Mouse (Mus musculus): ENCODE measurements at regions not wholly inside any gene's neighbourhood (a gene's known extent, or its start where the extent isn't known, plus 50 kb on each side); places are given as distances from the start of the nearest gene placed in this dataset.
"Not testable (repeated sequence)": the region's sequence is repeated elsewhere in the genome, so short reads cannot be mapped to it uniquely, and the experiment has no call there.

GRCm38 (mm10) chr1:41909799-41910198 is 785.8 kb upstream of the Pou3f3 start:
- H3K9me3 ChIP-seq: no peaks in the 10 kb centered on the region
- no peaks in the 10 kb centered on the region for H3K36me3 ChIP-seq (replicated peaks)
- WGBS: 74% methylated on average over 5 of the region's 5 CpGs
- no peak overlapping the region for H3K4me2 ChIP-seq
- H3K4me1 ChIP-seq: no peaks in the 10 kb centered on the region
- no peak for ATAC-seq (ENCODE audit: low FRiP score)
- no peak overlapping the region for H3K9ac ChIP-seq
- no peak overlapping the region for H3K27ac ChIP-seq
- H3K4me3 ChIP-seq (replicated peaks): no peak overlapping the region
- H3K27me3 ChIP-seq: no peaks in the 10 kb centered on the region

DNA sequence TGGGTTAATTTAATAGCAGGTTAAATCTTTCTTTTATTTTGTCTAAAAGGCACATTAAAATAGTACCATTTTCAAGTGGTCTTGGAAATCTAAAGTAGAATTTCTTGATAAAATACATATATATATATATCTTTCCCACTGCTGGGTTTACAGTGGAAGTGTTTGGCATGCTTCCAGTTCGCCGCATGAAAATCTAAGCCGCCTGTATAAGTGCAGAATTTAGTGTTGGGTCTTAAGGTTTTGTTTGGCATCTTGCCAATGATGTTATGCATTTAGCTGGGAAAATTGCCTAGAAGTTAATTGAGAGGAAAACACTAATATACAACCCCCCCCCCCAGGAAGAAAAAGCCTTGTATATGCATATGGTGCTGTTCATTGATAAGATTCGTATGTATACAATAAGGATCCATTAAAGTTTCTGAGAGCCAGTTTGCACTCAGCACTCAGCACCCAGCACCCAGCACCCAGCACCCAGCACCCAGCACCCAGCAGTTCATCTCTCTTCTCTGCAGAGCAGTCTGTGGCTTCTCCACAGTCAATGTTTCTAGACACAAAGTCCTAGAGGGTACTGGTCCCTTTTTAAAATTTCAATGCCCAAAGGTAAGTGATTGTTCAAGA is 778.7 kb upstream of the Pou3f3 start:
- Histone ChIP-seq H3K4me3 (replicated peaks) (no peak overlapping the region), H3K9ac (no peak overlapping the region), H3K4me2 (no peak overlapping the region), H3K9me3 (no peaks in the 10 kb centered on the region), H3K36me3 (replicated peaks) (no peaks in the 10 kb centered on the region), H3K27ac (peak overlapping the region; percentile 74; the same call in 1 of the 2 replicates), H3K4me1 (peaks cover 23% of the 10 kb centered on the region), H3K27me3 (no peaks in the 10 kb centered on the region)
- ATAC-seq (ENCODE audit: low FRiP score): 0 out of 2 replicates have a peak, but pooled peaks have one; percentile 18
- 58% methylated on average over 4 of the region's 4 CpGs for WGBS

- peak overlapping the region; percentile 79 for H3K27ac ChIP-seq
- not testable (repeated sequence) for H3K4me3 ChIP-seq (replicated peaks); H3K9me3 ChIP-seq; H3K27me3 ChIP-seq; H3K4me2 ChIP-seq; H3K9ac ChIP-seq; H3K36me3 ChIP-seq (replicated peaks)
- 36% methylated on average over 5 of the region's 5 CpGs for WGBS
- peak; percentile 68; the same call in 1 of the 2 replicates for ATAC-seq (ENCODE audit: low FRiP score)
- peaks cover 23% of the 10 kb centered on the region for H3K4me1 ChIP-seq
These were observed 777.8 kb upstream of the Pou3f3 start for GRCm38 (mm10) chr1:41917807-41918206.

DNA sequence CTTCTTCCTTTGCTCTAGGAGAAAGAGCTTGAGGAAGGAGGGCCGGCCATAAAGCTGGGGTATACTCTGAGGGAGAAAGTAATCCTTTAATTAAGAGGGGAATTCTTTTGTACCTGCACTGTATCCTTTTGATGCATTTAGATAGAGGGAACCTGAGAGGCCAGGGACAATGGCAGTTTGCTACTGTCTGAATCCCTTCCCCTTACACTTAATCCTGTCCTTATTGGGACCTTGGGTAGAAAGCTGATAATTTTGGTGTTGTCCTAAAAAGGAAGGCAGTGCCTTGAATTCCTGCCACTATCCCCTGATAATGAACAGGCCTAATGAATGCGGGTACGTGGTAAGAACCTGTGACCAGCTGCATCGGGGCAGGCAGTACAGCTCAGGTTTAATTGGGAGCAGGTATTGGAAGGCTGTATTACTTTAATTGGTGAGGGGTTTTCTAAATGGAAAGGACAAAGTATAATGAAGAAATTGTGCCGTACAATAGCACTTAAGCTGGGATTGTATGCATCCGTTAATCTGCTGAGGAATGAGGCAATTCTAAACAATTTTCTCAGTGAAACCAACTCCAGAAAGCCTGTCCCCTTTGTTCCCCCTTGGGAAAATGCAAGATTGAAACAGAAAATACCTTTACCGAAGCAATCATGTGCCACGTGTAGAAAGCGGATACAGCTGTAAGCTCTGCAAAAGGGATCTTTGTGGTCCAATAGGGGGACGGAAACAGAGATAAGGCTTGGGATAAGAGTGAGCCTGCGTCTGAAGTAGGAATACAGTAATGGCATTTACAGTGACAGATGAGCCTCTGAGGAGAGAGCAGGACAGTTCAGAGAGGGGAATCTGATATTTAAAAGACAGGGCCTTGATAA is 776.9 kb upstream of the Pou3f3 start:
- Histone ChIP-seq H3K4me3 (replicated peaks) (no peak overlapping the region), H3K9me3 (no peaks in the 10 kb centered on the region), H3K27me3 (no peaks in the 10 kb centered on the region), H3K27ac (peak overlapping the region; percentile 79), H3K9ac (no peak overlapping the region), H3K36me3 (replicated peaks) (no peaks in the 10 kb centered on the region), H3K4me1 (peaks cover 23% of the 10 kb centered on the region), H3K4me2 (peak overlapping the region; percentile 33)
- WGBS: 7% methylated on average over 11 of the region's 11 CpGs
- peak; percentile 88 for ATAC-seq (ENCODE audit: low FRiP score)

- Histone ChIP-seq H3K9me3 (no peaks in the 10 kb centered on the region), H3K9ac (no peak overlapping the region), H3K4me1 (peaks cover 4% of the 10 kb centered on the region), H3K4me3 (replicated peaks) (no peak overlapping the region), H3K27ac (no peak overlapping the region), H3K36me3 (replicated peaks) (no peaks in the 10 kb centered on the region), H3K27me3 (no peaks in the 10 kb centered on the region), H3K4me2 (no peak overlapping the region)
- ATAC-seq (ENCODE audit: low FRiP score): no peak
- WGBS: 77% methylated on average over 1 of the region's 1 CpGs
These were observed 761.8 kb upstream of the Pou3f3 start for GRCm38 (mm10) chr1:41933777-41934176.

GRCm38 (mm10) chr1:41935912-41936478 is 759.6 kb upstream of the Pou3f3 start:
- Histone ChIP-seq H3K4me1 (peaks cover 4% of the 10 kb centered on the region), H3K36me3 (replicated peaks) (no peaks in the 10 kb centered on the region), H3K9ac (no peak overlapping the region), H3K4me2 (no peak overlapping the region), H3K27me3 (no peaks in the 10 kb centered on the region), H3K4me3 (replicated peaks) (no peak overlapping the region), H3K9me3 (no peaks in the 10 kb centered on the region), H3K27ac (no peak overlapping the region)
- ATAC-seq (ENCODE audit: low FRiP score): peak; percentile 79; the same call in 1 of the 2 replicates
- 18% methylated on average over 7 of the region's 7 CpGs for WGBS

DNA sequence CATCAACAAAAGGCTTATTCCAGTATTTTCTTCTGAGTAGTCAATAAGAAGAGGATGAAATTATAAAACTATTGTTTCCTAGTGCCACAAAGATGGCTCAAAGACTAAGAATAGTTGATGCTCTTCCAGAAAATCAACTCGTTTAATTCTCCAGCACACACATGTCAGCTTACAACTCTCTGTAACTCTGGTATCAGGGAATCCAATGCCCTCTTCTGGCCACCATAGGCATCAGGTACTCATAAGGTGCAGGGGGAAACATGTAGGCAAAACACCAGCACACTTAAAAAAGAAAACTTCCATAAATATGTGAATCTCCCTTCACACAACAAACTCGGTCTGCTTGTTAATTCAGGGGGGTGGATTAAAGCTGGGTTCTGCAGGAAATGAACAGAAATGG is 734.6 kb upstream of the Pou3f3 start:
- ATAC-seq (ENCODE audit: low FRiP score): no peak
- Histone ChIP-seq H3K36me3 (replicated peaks) (no peaks in the 10 kb centered on the region), H3K9me3 (no peaks in the 10 kb centered on the region), H3K4me3 (replicated peaks) (no peak overlapping the region), H3K9ac (no peak overlapping the region), H3K4me2 (no peak overlapping the region), H3K4me1 (no peaks in the 10 kb centered on the region), H3K27ac (no peak overlapping the region), H3K27me3 (no peaks in the 10 kb centered on the region)
- WGBS: 66% methylated on average over 2 of the region's 2 CpGs

DNA sequence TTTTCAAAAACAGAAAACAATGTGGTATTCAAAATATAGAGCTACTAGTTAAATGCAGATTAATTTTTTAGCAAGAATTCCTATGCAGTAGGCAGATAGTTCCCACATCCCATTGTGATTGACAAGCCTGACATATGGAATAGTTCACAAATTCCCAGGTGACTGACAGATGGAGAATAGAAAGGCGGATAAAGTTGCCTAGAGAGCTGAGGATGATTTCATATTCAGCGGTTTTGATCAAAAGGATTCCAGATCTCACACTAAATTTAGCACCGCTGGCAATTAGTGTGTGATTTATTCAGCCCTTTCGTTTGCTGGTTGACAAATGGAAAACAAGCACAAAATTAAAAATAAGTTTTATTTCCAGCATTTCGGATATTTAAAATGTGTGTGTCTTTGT is 714.0 kb upstream of the Pou3f3 start:
- H3K27me3 ChIP-seq: no peaks in the 10 kb centered on the region
- H3K27ac ChIP-seq: no peak overlapping the region
- no peaks in the 10 kb centered on the region for H3K9me3 ChIP-seq
- H3K4me3 ChIP-seq (replicated peaks): no peak overlapping the region
- no peaks in the 10 kb centered on the region; the same call in 1 of the 2 replicates for H3K4me1 ChIP-seq
- H3K36me3 ChIP-seq (replicated peaks): no peaks in the 10 kb centered on the region
- WGBS: 68% methylated on average over 5 of the region's 5 CpGs
- no peak for ATAC-seq (ENCODE audit: low FRiP score)
- H3K4me2 ChIP-seq: no peak overlapping the region
- no peak overlapping the region for H3K9ac ChIP-seq

DNA sequence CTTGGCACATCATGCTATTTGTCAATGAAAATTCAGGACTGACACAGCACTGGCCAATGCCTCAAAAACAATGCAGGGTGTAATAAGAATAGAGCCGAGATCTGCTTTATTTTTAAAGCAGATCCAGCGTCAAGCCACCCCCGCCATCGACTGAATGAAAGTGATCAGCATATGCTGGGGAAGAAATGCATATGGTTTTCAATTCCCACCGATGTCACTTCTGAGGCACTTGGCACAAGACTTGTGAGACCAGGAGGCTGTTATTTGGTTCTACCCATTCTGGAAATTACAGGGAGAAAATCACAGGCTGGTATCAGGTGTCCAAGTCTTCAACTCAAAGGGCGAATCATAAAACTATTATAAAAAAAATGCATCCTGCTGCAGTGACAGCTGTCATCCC is 689.3 kb upstream of the Pou3f3 start:
- no peak overlapping the region for H3K4me3 ChIP-seq (replicated peaks)
- 82% methylated on average over 6 of the region's 6 CpGs for WGBS
- ATAC-seq (ENCODE audit: low FRiP score): no peak

GRCm38 (mm10) chr1:42008046-42008445 is 687.5 kb upstream of the Pou3f3 start:
- no peaks in the 10 kb centered on the region for H3K27me3 ChIP-seq
- 97% methylated on average over 3 of the region's 3 CpGs for WGBS

More for the DNA sequence above, 689.3 kb upstream of the Pou3f3 start:
- Histone ChIP-seq H3K4me1 (no peaks in the 10 kb centered on the region), H3K36me3 (replicated peaks) (no peaks in the 10 kb centered on the region), H3K9ac (no peak overlapping the region), H3K9me3 (no peaks in the 10 kb centered on the region), H3K27ac (no peak overlapping the region), H3K4me2 (no peak overlapping the region), H3K27me3 (no peaks in the 10 kb centered on the region)

DNA sequence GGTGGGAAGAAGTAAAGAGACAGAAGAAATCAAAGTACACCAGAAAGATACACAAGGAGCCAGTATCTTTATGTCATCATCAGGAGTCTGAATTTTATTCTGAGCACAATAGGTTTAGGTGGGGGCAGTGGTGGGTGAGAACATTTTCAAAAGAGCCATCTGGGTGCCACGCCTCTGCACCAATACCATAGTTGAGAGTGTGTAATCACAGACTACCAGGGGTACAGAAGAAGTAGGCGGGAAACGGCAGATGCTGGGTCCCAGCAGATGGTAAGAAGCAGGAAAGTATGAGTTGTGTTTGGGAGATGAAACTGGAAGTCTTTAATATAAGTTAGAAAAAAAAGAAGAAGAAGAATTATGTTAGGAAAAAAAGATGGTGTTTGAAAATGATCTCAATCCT is 682.7 kb upstream of the Pou3f3 start:
- H3K27ac ChIP-seq: no peak overlapping the region
- H3K9me3 ChIP-seq: no peaks in the 10 kb centered on the region
- no peak overlapping the region for H3K4me2 ChIP-seq
- no peak for ATAC-seq (ENCODE audit: low FRiP score)
- H3K4me3 ChIP-seq (replicated peaks): no peak overlapping the region
- H3K36me3 ChIP-seq (replicated peaks): no peaks in the 10 kb centered on the region
- H3K4me1 ChIP-seq: no peaks in the 10 kb centered on the region
- 80% methylated on average over 3 of the region's 3 CpGs for WGBS
- no peak overlapping the region for H3K9ac ChIP-seq
- H3K27me3 ChIP-seq: no peaks in the 10 kb centered on the region

More at GRCm38 (mm10) chr1:42008046-42008445, 687.5 kb upstream of the Pou3f3 start:
- ATAC-seq (ENCODE audit: low FRiP score): no peak
- H3K4me1 ChIP-seq: no peaks in the 10 kb centered on the region
- H3K27ac ChIP-seq: no peak overlapping the region
- H3K4me2 ChIP-seq: no peak overlapping the region
- no peak overlapping the region for H3K4me3 ChIP-seq (replicated peaks)
- H3K9ac ChIP-seq: no peak overlapping the region
- H3K36me3 ChIP-seq (replicated peaks): no peaks in the 10 kb centered on the region
- H3K9me3 ChIP-seq: no peaks in the 10 kb centered on the region

GRCm38 (mm10) chr1:42018966-42019365 is 676.6 kb upstream of the Pou3f3 start:
- no peaks in the 10 kb centered on the region for H3K9me3 ChIP-seq
- H3K4me3 ChIP-seq (replicated peaks): no peak overlapping the region
- H3K9ac ChIP-seq: no peak overlapping the region
- H3K4me1 ChIP-seq: no peaks in the 10 kb centered on the region; the same call in 1 of the 2 replicates
- no peaks in the 10 kb centered on the region for H3K36me3 ChIP-seq (replicated peaks)
- H3K27ac ChIP-seq: no peak overlapping the region
- 35% methylated on average over 2 of the region's 2 CpGs for WGBS
- H3K27me3 ChIP-seq: no peaks in the 10 kb centered on the region
- no peak overlapping the region for H3K4me2 ChIP-seq
- peak; percentile 58; the same call in 1 of the 2 replicates for ATAC-seq (ENCODE audit: low FRiP score)

All from forebrain, embryonic 12.5 days (tissue).